Mouse (Mus musculus) midbrain, embryonic 13.5 days (tissue): ENCODE measurements around the gene Rbm47. TPM values are rescaled to one million over a fixed set of nuclear protein-coding genes. Genes with fewer than 3 reads are reported as not detected.

ENCODE experiments used
- ATAC-seq: fragments of 200-750 bp; cut with Nextera tagmentation; 2 replicates; pipeline ENCODE4 v1.8.0; 2017; ENCODE audit warnings: mild to moderate bottlenecking, moderate TSS enrichment, moderate library complexity
- H3K27ac ChIP-seq: fragments of 300-500 bp; sonication (generic); 2 replicates; pipeline ENCODE4 v1.5.1; 2015; ENCODE audit warnings: inconsistent platforms, mild to moderate bottlenecking, moderate library complexity
- H3K27me3 ChIP-seq: fragments of 300-500 bp; sonication (generic); 2 replicates; pipeline ENCODE4 v1.6.1; 2015; ENCODE audit warnings: mild to moderate bottlenecking, inconsistent platforms
- H3K36me3 ChIP-seq: fragments of 300-500 bp; sonication (generic); 2 replicates; pipeline ENCODE4 v1.6.1; 2015; ENCODE audit warnings: mild to moderate bottlenecking, inconsistent platforms
- H3K4me1 ChIP-seq: fragments of 300-500 bp; sonication (generic); replicated peaks from 2 replicates; pipeline ENCODE4 v1.6.1; 2015; ENCODE audit warnings: inconsistent platforms
- H3K4me2 ChIP-seq: fragments of 300-500 bp; sonication (generic); replicated peaks from 2 replicates; pipeline ENCODE4 v1.6.1; 2015; ENCODE audit warnings: moderate library complexity, mild to moderate bottlenecking, inconsistent platforms
- H3K4me3 ChIP-seq: fragments of 300-500 bp; sonication (generic); replicated peaks from 2 replicates; pipeline ENCODE4 v1.5.1; 2015; ENCODE audit warnings: mild to moderate bottlenecking, inconsistent platforms
- H3K9ac ChIP-seq: fragments of 300-500 bp; sonication (generic); replicated peaks from 2 replicates; pipeline ENCODE4 v1.6.1; 2015; ENCODE audit warnings: mild to moderate bottlenecking, inconsistent platforms
- H3K9me3 ChIP-seq: fragments of 300-500 bp; sonication (generic); 2 replicates; pipeline ENCODE4 v1.6.1; 2016; ENCODE audit warnings: mild to moderate bottlenecking, inconsistent platforms
- WGBS: fragments of 180-500 bp; shearing (Covaris S2); methylation state at CpG from one replicate; pipeline ENCODE4 v1.1.7; 2015; 5-methylcytosine and 5-hydroxymethylcytosine counted together
- polyA plus RNA-seq: library from polyadenylated mRNA; unstranded; fragments of >200 nt; fragmentation: Nextera tagmentation; extraction: Ambion mirVana; gene quantifications from 2 replicates; pipeline ENCODE4 v1.2.1, GENCODE M21; 2015

Gene Rbm47
- polyA plus RNA-seq, 1 experiment from 2014 or later: 2.5 TPM

DNA sequence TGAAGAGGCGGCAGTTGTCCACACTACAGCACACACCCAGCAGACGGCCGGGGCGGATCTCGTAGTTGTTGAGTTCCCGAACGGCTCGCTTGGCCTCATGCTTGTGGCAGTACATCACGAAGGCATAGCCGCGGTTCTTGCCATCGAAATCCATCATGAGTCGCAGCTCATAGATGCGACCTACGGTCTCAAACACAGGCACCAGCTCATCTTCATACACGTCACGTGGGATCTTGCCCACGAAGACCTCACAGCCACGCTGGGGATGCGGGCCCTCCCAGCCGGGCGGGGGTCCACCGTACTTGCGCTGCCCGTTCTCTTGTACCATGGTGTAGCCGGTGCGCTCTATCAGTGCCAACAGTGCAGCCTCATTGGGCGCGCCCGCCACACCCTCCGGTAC, 146.1 kb downstream of the Rbm47 start:
- 97% methylated on average over 31 of the region's 31 CpGs for WGBS
- H3K4me2 ChIP-seq: no peak overlapping the region
- H3K4me3 ChIP-seq: no peak overlapping the region
- H3K9me3 ChIP-seq: peaks cover 14% of the 10 kb centered on the region; the same call in 1 of the 2 replicates
- H3K36me3 ChIP-seq: no peaks in the 10 kb centered on the region
- H3K4me1 ChIP-seq: no peaks in the 10 kb centered on the region
- H3K27ac ChIP-seq: no peak overlapping the region
- no peak overlapping the region for H3K9ac ChIP-seq
- H3K27me3 ChIP-seq: no peaks in the 10 kb centered on the region
- no peak for ATAC-seq

DNA sequence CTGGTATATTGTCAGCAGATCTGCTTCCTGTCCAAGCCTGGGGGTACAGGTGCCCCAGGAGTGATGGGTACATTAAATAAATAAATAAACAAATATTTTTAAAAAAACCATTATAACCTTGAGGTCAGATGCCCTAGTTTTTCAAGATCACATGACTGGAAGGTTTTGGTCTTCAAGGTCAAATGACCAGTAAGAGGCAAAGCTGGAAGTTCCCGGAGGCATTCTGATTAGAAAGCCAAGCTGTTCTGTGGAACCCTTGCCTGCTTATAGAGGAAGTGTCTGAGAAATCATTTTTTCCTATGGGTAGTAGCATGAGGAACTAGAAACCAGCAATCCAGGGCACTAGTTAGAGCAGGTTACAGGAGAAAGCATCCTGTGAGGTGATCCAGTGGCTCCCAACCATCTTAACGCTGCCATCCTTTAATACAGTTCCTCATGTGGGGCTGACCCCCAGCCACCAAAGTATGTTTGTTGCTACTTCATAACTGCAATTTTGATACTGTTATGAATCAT, 157.4 kb downstream of the Rbm47 start:
- H3K27ac ChIP-seq: no peak overlapping the region
- H3K4me3 ChIP-seq: no peak overlapping the region
- no peak overlapping the region for H3K4me2 ChIP-seq
- ATAC-seq: no peak
- no peaks in the 10 kb centered on the region for H3K27me3 ChIP-seq
- no peak overlapping the region for H3K9ac ChIP-seq
- no peaks in the 10 kb centered on the region for H3K9me3 ChIP-seq
- 94% methylated on average over 2 of the region's 2 CpGs for WGBS
- H3K4me1 ChIP-seq: no peaks in the 10 kb centered on the region
- H3K36me3 ChIP-seq: no peaks in the 10 kb centered on the region

DNA sequence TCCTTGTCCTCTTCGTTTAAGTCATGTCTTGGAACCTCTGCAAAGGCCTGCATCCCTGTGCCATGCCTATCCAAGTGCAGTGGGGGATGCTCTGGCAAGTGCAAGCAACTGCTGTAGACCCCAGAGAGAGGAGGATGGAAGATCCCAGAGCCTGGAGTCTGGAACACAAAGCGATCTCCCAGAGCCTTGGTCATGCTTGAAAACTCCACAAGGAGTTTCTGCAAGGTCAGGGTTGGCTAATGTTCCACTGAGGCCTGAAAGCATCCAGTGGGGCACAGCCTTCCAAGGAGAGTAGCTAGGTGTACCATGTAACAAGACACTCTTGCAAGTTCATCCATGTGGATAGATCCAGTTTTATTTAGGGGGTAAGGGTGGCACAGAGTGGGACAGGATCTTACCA, 158.5 kb downstream of the Rbm47 start:
- no peak for ATAC-seq
- Histone ChIP-seq H3K36me3 (no peaks in the 10 kb centered on the region), H3K4me2 (no peak overlapping the region), H3K27ac (no peak overlapping the region), H3K9me3 (no peaks in the 10 kb centered on the region), H3K9ac (no peak overlapping the region), H3K27me3 (no peaks in the 10 kb centered on the region), H3K4me1 (no peaks in the 10 kb centered on the region), H3K4me3 (no peak overlapping the region)
- WGBS: 83% methylated on average over 2 of the region's 2 CpGs

DNA sequence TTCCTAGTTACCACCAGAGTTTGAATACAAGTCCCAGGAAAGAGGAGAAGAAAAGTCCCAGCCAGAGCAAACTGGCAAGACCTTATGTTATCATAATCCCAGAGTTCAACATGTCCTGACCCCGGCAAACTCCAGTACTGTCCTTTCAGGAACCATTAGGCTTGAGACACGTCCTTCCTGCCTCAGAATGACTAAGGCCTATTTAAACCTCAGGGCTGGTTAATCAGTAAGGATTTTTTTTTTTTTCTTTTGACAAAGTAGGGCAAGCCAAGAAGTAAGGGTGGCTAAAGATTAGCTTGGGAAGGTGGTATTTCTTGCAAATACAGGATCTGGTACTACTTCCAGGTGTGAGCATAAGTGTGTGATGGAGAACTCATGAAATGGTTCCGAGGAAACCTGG, 158.9 kb downstream of the Rbm47 start:
- Histone ChIP-seq H3K4me1 (no peaks in the 10 kb centered on the region), H3K9ac (no peak overlapping the region), H3K4me2 (no peak overlapping the region), H3K4me3 (no peak overlapping the region), H3K36me3 (no peaks in the 10 kb centered on the region), H3K9me3 (no peaks in the 10 kb centered on the region), H3K27ac (no peak overlapping the region), H3K27me3 (no peaks in the 10 kb centered on the region)
- ATAC-seq: no peak
- WGBS: 86% methylated on average over 3 of the region's 3 CpGs

DNA sequence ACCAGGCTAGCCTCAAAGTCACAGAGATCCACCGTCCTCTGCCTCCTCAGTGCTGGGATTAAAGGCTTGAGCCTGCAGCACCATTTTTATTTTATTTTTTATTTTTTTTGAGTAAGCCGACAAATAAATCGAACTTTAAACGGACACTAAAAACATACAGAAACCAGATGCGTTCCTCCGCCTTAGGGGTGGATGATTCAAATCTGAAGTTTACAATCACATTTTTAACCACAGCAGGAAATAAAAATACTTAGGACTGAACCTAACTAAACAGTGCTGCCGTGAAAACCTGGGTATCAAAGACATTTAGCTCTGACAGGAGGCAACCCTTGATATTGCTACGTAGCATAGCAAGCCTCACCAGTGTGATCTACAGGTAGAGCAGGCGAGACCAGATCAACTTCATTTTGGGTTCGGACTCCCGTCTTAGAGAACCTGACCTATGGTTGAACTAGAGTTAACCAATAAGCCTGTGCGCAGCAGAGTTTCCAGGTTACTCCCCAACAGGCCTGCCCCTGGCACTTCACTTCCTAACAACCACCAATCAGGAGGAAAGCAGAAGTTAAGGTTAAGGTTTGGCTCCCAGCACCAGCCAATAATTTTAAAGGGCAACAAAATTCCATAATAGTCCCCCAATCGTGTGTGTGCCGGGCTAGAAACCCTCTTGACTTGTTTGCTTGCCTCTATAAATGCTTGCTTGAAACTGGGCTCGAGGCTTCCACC, 164.5 kb downstream of the Rbm47 start:
- no peaks in the 10 kb centered on the region for H3K27me3 ChIP-seq
- no peak for ATAC-seq
- no peak overlapping the region for H3K9ac ChIP-seq
- no peaks in the 10 kb centered on the region for H3K4me1 ChIP-seq
- H3K9me3 ChIP-seq: no peaks in the 10 kb centered on the region
- H3K27ac ChIP-seq: no peak overlapping the region
- H3K4me2 ChIP-seq: no peak overlapping the region
- WGBS: 90% methylated on average over 15 of the region's 15 CpGs
- no peaks in the 10 kb centered on the region for H3K36me3 ChIP-seq
- no peak overlapping the region for H3K4me3 ChIP-seq

DNA sequence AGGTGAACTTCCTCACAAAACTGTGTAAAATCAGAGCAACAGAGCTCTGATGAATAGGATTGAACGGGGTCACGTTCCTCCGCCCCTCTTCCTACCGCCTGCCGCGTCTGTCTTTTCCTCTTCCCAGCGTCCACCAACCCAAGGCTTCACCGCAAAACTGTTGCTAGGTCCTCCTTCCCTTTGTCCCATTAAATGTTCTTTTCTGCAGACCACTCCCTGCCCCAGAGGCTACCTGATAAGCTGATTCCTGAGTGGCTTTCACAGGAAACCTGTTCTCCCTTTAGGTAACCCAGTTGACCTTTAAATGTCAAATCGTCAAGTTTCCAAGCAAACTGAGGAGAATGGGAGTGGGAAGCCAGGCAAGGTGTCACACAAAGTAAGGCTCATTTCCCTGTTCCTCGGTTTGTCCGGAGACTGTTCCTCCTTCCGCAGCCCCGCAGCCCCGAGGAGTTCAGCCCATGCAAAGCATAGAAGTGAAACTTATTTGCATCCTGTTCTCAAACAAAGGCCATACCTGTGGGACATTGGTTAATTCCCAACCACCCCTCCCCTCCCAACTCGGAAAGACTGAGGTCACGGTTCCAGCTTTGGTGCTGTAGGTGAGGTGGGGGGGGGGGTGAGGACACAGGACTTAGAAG, 167.8 kb downstream of the Rbm47 start:
- Histone ChIP-seq H3K9me3 (no peaks in the 10 kb centered on the region), H3K4me1 (no peaks in the 10 kb centered on the region), H3K9ac (no peak overlapping the region), H3K4me3 (no peak overlapping the region), H3K4me2 (no peak overlapping the region), H3K27ac (no peak overlapping the region), H3K27me3 (no peaks in the 10 kb centered on the region), H3K36me3 (no peaks in the 10 kb centered on the region)
- ATAC-seq: no peak
- 44% methylated on average over 16 of the region's 16 CpGs for WGBS

DNA sequence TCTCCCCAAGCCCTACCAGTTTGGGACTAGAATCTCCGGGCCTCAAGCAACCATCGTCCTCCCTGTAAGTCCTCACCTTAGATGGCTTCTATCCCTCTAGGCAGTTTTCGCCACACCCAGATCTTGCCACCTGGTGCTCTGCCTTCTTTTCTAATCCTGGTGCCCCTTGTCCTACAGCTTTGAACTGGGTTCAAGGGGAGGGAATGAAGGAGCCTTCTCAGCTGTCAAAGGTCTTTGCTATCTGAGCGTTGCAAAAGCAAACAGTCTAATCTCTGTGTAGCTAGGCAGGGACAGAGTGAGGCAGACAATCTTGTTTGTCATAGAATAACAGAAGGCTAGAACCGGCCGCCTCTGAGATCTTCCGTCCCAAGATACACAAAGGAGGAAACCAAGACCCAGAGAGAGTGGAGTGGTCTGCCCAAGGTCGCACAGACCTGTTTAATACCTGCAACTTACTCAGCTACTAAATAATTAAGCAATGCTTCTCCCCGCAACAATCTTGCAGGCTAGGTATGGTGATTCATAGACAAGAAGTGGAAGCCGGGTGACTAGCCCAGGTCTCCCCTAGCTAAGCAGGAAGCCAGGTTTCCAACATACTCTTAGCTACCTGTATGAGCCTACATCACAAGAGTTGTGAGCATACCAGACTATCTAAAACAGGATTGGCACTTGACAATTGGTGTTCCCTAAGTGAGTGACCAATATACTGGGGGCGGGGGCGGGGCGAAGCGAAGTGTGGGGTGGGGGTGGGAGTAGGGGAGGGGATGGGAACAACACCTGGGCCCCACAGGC, 168.6 kb downstream of the Rbm47 start, which contains the start of gene 9130230L23Rik:
Gene 9130230L23Rik (minus strand): TSS at position 152 of the 792 bp plus-strand sequence.
- H3K36me3 ChIP-seq: no peaks in the 10 kb centered on the region
- no peak for ATAC-seq
- no peak within 1 kb of the TSS for H3K27ac ChIP-seq
- no peak within 1 kb of the TSS for H3K4me3 ChIP-seq
- H3K9ac ChIP-seq: no peak within 1 kb of the TSS
- H3K9me3 ChIP-seq: no peaks in the 10 kb centered on the region
- H3K27me3 ChIP-seq: no peaks in the 10 kb centered on the region
- no peaks in the 10 kb centered on the region for H3K4me1 ChIP-seq
- 74% methylated on average over 14 of the region's 14 CpGs for WGBS
- H3K4me2 ChIP-seq: no peak within 1 kb of the TSS

DNA sequence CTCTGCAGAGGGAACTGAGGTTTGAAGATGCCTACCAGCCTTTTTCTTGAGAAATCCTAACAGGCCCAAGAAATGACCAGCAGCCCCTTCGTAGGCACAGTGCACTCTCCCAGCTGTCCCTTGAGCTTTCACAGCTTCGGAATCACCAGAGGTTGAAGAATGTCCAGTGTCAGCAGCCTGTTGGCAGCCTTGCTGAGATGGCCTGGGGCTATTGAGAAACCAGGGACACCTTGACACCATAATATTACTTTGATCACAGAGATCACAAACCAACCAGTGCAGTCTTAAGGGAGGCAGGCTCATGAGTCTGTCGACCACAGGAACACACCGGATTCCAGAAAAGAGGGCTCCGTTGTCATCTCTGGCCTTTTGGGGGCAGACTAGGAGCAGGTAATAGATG, 171.7 kb downstream of the Rbm47 start:
- Histone ChIP-seq H3K9ac (no peak overlapping the region), H3K4me2 (no peak overlapping the region), H3K27me3 (no peaks in the 10 kb centered on the region), H3K27ac (no peak overlapping the region), H3K36me3 (no peaks in the 10 kb centered on the region), H3K4me1 (no peaks in the 10 kb centered on the region), H3K4me3 (no peak overlapping the region), H3K9me3 (no peaks in the 10 kb centered on the region)
- 81% methylated on average over 5 of the region's 5 CpGs for WGBS
- ATAC-seq: no peak

DNA sequence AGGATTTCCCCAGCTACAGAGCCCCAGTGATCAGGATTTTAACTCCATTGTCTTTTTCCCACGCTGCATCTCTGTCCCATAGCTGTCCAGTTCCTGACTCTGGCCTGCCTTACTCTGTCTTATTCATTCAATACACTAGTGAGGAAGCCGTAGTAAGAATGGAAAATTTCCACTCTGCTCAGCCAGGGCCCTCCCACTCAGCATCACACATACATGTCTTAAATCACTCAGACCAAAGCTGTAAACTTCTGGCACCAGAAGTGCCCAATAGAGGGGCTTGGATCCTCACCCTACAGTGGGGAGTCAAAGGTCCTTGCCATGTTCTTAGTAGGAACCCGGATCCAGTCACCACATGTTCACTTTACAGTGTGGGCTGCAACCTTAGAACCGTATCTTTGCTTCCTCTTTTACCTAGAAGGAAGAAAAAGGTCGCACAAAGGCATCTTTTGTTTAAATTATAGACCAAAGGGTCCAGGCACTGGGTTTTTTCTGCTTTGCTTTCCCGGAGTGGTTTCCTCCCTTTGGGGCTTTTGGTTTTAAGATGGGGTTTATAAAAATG, 172.3 kb downstream of the Rbm47 start:
- Histone ChIP-seq H3K4me2 (no peak overlapping the region), H3K9me3 (no peaks in the 10 kb centered on the region), H3K4me3 (no peak overlapping the region), H3K27me3 (no peaks in the 10 kb centered on the region), H3K27ac (no peak overlapping the region), H3K9ac (no peak overlapping the region), H3K4me1 (no peaks in the 10 kb centered on the region), H3K36me3 (no peaks in the 10 kb centered on the region)
- ATAC-seq: no peak
- 78% methylated on average over 6 of the region's 6 CpGs for WGBS

DNA sequence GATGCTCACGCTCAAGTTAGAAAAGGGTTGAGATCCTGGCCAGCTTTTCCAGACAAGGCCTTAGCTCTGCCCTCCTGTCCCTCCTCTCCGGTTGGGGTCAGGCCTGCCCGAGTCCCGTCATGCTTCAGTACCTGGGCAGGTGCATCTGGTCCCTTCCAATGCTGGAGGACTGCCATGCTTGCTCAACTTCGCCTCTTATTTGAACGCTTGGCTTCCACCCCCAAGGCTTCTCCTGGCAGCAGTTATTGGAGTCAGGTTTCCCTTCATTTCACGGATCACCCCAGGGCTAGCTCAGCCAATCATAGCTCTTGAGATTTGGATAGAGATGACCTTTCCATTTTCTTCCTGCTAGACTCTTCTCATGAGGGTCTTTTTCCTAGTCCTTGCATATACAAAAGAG, 172.8 kb downstream of the Rbm47 start:
- H3K36me3 ChIP-seq: no peaks in the 10 kb centered on the region
- H3K27me3 ChIP-seq: no peaks in the 10 kb centered on the region
- H3K27ac ChIP-seq: no peak overlapping the region
- no peak overlapping the region for H3K9ac ChIP-seq
- no peak for ATAC-seq
- no peak overlapping the region for H3K4me3 ChIP-seq
- no peak overlapping the region for H3K4me2 ChIP-seq
- no peaks in the 10 kb centered on the region for H3K4me1 ChIP-seq
- H3K9me3 ChIP-seq: no peaks in the 10 kb centered on the region
- WGBS: 86% methylated on average over 7 of the region's 7 CpGs

DNA sequence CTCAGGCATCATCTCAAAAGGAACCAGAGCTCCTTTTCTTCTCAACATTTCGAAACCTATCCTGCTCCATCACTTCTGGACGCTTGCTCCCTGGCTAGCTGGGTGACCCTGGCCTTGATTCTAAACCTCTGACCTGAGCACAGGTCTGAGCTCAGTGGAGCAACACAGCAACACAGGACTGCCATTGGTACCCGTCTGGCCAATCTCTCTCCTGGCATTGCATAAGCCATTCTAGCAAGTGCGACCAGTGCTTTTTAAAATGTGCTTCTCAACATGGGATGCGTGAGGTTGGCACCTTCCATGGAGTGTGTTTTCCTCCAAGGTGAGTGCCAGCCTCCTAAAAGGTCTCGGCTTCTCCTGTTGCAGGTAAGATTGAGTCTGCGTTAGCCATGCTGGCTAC, 173.8 kb downstream of the Rbm47 start:
- no peaks in the 10 kb centered on the region for H3K4me1 ChIP-seq
- no peak overlapping the region for H3K9ac ChIP-seq
- no peak for ATAC-seq
- no peaks in the 10 kb centered on the region for H3K9me3 ChIP-seq
- no peaks in the 10 kb centered on the region for H3K27me3 ChIP-seq
- H3K4me3 ChIP-seq: no peak overlapping the region
- H3K27ac ChIP-seq: no peak overlapping the region
- WGBS: 94% methylated on average over 7 of the region's 7 CpGs
- no peaks in the 10 kb centered on the region for H3K36me3 ChIP-seq
- H3K4me2 ChIP-seq: no peak overlapping the region

DNA sequence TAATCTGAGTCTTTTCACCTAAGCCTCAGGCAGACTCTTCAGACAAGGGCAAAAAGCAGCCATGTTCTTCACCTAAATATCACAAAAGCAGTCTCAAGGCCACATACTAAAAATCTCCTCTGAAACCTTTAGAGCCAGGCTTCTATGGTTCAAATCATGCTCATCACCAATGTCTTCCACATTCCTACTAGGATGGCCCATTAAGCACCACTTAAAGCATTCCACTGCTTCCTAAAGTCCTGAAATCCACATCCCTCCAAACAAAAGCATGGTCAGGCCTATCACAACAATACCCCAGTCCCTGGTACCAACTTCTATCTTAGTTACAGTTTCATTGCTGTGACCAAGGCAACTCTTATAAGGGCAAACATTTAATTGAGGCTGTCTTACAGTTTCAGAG, 175.1 kb downstream of the Rbm47 start:
- Histone ChIP-seq H3K4me1 (no peaks in the 10 kb centered on the region), H3K36me3 (no peaks in the 10 kb centered on the region), H3K9ac (no peak overlapping the region), H3K4me3 (no peak overlapping the region), H3K4me2 (no peak overlapping the region), H3K27me3 (no peaks in the 10 kb centered on the region), H3K27ac (no peak overlapping the region), H3K9me3 (no peaks in the 10 kb centered on the region)
- ATAC-seq: no peak
